Mouse (Mus musculus) myocyte (in vitro differentiated cells): ENCODE data around the gene Chst4. TPM values are rescaled to one million over a fixed set of nuclear protein-coding genes. Genes with fewer than 3 reads are reported as not detected.

Source experiments
- H3K27me3 ChIP-seq: one replicate; pipeline ENCODE4 v1.6.1; 2011; ENCODE audit not compliant: control insufficient read depth, insufficient read depth, insufficient read length
- H3K36me3 ChIP-seq: one replicate; pipeline ENCODE4 v1.6.1; 2011; ENCODE audit not compliant: control insufficient read depth, insufficient read depth
- H3K4me2 ChIP-seq: one replicate; pipeline ENCODE4 v1.6.1; 2011; ENCODE audit warnings: low read depth, control low read depth
- H3K4me3 ChIP-seq: one replicate; pipeline ENCODE4 v1.5.1; 2011; ENCODE audit warnings: mild to moderate bottlenecking, control low read depth, moderate library complexity
- H3K79me2 ChIP-seq: one replicate; pipeline ENCODE4 v1.6.1; 2011; ENCODE audit not compliant: control insufficient read depth, insufficient read depth
- H3ac ChIP-seq: one replicate; pipeline ENCODE4 v1.6.1; 2011; ENCODE audit not compliant: control insufficient read depth, insufficient read length
- CEBPB ChIP-seq: IDR thresholded peaks from 2 replicates; pipeline ENCODE4 v1.6.1; 2011; ENCODE audit warnings: mild to moderate bottlenecking, moderate library complexity; ENCODE audit not compliant: poor library complexity, insufficient read depth, severe bottlenecking
- E2F4 ChIP-seq: IDR thresholded peaks from one replicate; pipeline ENCODE4 v1.6.1; 2011; ENCODE audit warnings: mild to moderate bottlenecking, control low read depth, moderate library complexity; ENCODE audit not compliant: insufficient read depth
- MAX ChIP-seq: IDR thresholded peaks from one replicate; pipeline ENCODE4 v1.6.1; 2011; ENCODE audit warnings: low read depth, mild to moderate bottlenecking, control low read depth
- MYOD1 ChIP-seq, 3 experiments: IDR thresholded peaks; one replicate each; pipeline ENCODE4 v1.6.1; 2011; ENCODE audit warnings: control low read depth in 2 of 3, low read depth in 2 of 3, mild to moderate bottlenecking in 2 of 3, moderate library complexity in 1 of 3; ENCODE audit not compliant: insufficient read length in 2 of 3, control insufficient read depth in 1 of 3
- MYOG ChIP-seq, 3 experiments: IDR thresholded peaks; one replicate each; pipeline ENCODE4 v1.6.1; 2011; ENCODE audit warnings: control low read depth in 2 of 3, low read depth in 2 of 3, mild to moderate bottlenecking in 2 of 3; ENCODE audit not compliant: insufficient read length in 2 of 3, control insufficient read depth in 1 of 3, insufficient read depth in 1 of 3
- POLR2A ChIP-seq: IDR thresholded peaks from one replicate; pipeline ENCODE4 v1.6.1; 2011; ENCODE audit warnings: low read depth, mild to moderate bottlenecking, control low read depth, moderate library complexity; ENCODE audit not compliant: insufficient read length
- POLR2AphosphoS2 ChIP-seq: IDR thresholded peaks from one replicate; pipeline ENCODE4 v1.6.1; 2011; ENCODE audit warnings: low read depth, control low read depth; ENCODE audit not compliant: insufficient read length
- REST ChIP-seq: IDR thresholded peaks from one replicate; pipeline ENCODE4 v1.6.1; 2011; ENCODE audit warnings: mild to moderate bottlenecking, control low read depth, moderate library complexity; ENCODE audit not compliant: insufficient read depth, insufficient read length
- SRF ChIP-seq: IDR thresholded peaks from one replicate; pipeline ENCODE4 v1.6.1; 2011; ENCODE audit warnings: low read depth; ENCODE audit not compliant: control insufficient read depth, insufficient read length
- TCF12 ChIP-seq: IDR thresholded peaks from one replicate; pipeline ENCODE4 v1.6.1; 2011; ENCODE audit warnings: mild to moderate bottlenecking, control low read depth; ENCODE audit not compliant: poor library complexity, insufficient read depth, severe bottlenecking
- TCF3 ChIP-seq: IDR thresholded peaks from one replicate; pipeline ENCODE4 v1.6.1; 2011; ENCODE audit warnings: low read depth, control low read depth; ENCODE audit not compliant: insufficient read length
- USF1 ChIP-seq: IDR thresholded peaks from one replicate; pipeline ENCODE4 v1.6.1; 2011; ENCODE audit warnings: low read depth, mild to moderate bottlenecking, control low read depth, moderate library complexity
- polyA plus RNA-seq: library from polyadenylated mRNA; unstranded; fragments of >200 nt; fragmentation: generic; extraction: Trizol; gene quantifications from one replicate; pipeline ENCODE4 v1.2.1, GENCODE M21; 2012; ENCODE audit warnings: missing spikeins

Gene Chst4
- polyA plus RNA-seq, 1 experiment = not detected

- TF ChIP-seq SRF (no peak), POLR2A (no peak), MYOD1 (IDR thresholded peaks at IDR 0.05; ENCODE audit: control insufficient read depth in 1 of 3, insufficient read length in 2 of 3, low read depth in 2 of 3) (no peak), E2F4 (no peak), MYOG (IDR thresholded peaks at IDR 0.05; ENCODE audit: control insufficient read depth in 1 of 3, insufficient read depth in 1 of 3, insufficient read length in 2 of 3, low read depth in 2 of 3) (no peak), TCF3 (no peak), MAX (no peak), CEBPB (no peak), POLR2AphosphoS2 (no peak), REST (no peak), USF1 (no peak), TCF12 (no peak)
- Histone ChIP-seq H3K36me3 (no peaks in the 10 kb centered on the region), H3K79me2 (no peaks in the 10 kb centered on the region), H3K27me3 (peaks cover 13% of the 10 kb centered on the region), H3ac (no peak overlapping the region), H3K4me2 (no peak overlapping the region), H3K4me3 (no peak overlapping the region)
Measured at GRCm38 (mm10) chr8:110022768-110023344, 16.7 kb downstream of the Chst4 start.

GRCm38 (mm10) chr8:110022081-110022480 is 17.5 kb downstream of the Chst4 start:
- peaks cover 13% of the 10 kb centered on the region for H3K27me3 ChIP-seq
- no peak overlapping the region for H3K4me3 ChIP-seq
- H3K4me2 ChIP-seq = no peak overlapping the region
- TF ChIP-seq TCF12 (no peak), TCF3 (no peak), MYOG (IDR thresholded peaks at IDR 0.05; ENCODE audit: control insufficient read depth in 1 of 3, insufficient read depth in 1 of 3, insufficient read length in 2 of 3, low read depth in 2 of 3) (no peak), CEBPB (no peak), POLR2AphosphoS2 (no peak), MYOD1 (IDR thresholded peaks at IDR 0.05; ENCODE audit: control insufficient read depth in 1 of 3, insufficient read length in 2 of 3, low read depth in 2 of 3) (no peak), USF1 (no peak), MAX (no peak), E2F4 (no peak), POLR2A (no peak), SRF (no peak), REST (no peak)
- no peaks in the 10 kb centered on the region for H3K79me2 ChIP-seq
- H3ac ChIP-seq = no peak overlapping the region
- no peaks in the 10 kb centered on the region for H3K36me3 ChIP-seq

- H3K27me3 ChIP-seq = no peaks in the 10 kb centered on the region
- H3K4me2 ChIP-seq = no peak overlapping the region
- no peak overlapping the region for H3K4me3 ChIP-seq
- no peaks in the 10 kb centered on the region for H3K79me2 ChIP-seq
- no peaks in the 10 kb centered on the region for H3K36me3 ChIP-seq
- TF ChIP-seq SRF (no peak), CEBPB (no peak), REST (no peak), TCF3 (no peak), MYOG (IDR thresholded peaks at IDR 0.05; ENCODE audit: control insufficient read depth in 1 of 3, insufficient read depth in 1 of 3, insufficient read length in 2 of 3, low read depth in 2 of 3) (no peak), POLR2A (no peak), MYOD1 (IDR thresholded peaks at IDR 0.05; ENCODE audit: control insufficient read depth in 1 of 3, insufficient read length in 2 of 3, low read depth in 2 of 3) (no peak), TCF12 (no peak), USF1 (no peak), POLR2AphosphoS2 (no peak)
- no peak overlapping the region for H3ac ChIP-seq
Measured at GRCm38 (mm10) chr8:110010868-110011267, 28.7 kb downstream of the Chst4 start.

GRCm38 (mm10) chr8:110008995-110009446 is 30.5 kb downstream of the Chst4 start:
- Histone ChIP-seq H3ac (no peak overlapping the region), H3K4me2 (no peak overlapping the region), H3K4me3 (no peak overlapping the region), H3K79me2 (no peaks in the 10 kb centered on the region), H3K27me3 (peaks cover 12% of the 10 kb centered on the region), H3K36me3 (no peaks in the 10 kb centered on the region)
- TF ChIP-seq REST (no peak), MAX (no peak), TCF3 (no peak), TCF12 (no peak)
